Mouse (Mus musculus) megakaryocyte-erythroid progenitor cell, adult 5-6 weeks (primary cell): ENCODE data around the gene Olfr735. TPM values are rescaled to one million over a fixed set of nuclear protein-coding genes. Genes with fewer than 3 reads are reported as not detected.

Source experiments
- ATAC-seq: replicated peaks from 2 replicates; pipeline ENCODE4 v1.8.0; 2016; ENCODE audit warnings: mild to moderate bottlenecking, inconsistent platforms; ENCODE audit not compliant: severe bottlenecking, poor library complexity, low FRiP score, low TSS enrichment
- total RNA-seq, 2 experiments: library from RNA; stranded (forward) in 1 of 2; stranded (reverse) in 1 of 2; fragments of 200-1000, 215-1000 nt in 1 of 2; fragments of >200 nt in 1 of 2; fragmentation: Nextera tagmentation in 1 of 2; gene quantifications; 2 replicates each; pipeline ENCODE4 v1.2.3; 2014 to 2017

Olfr735 gene
- total RNA-seq (2014; fragmentation: Nextera tagmentation) = not detected in 2 replicates
- not detected in 2 replicates for total RNA-seq (2017)

- no peak for ATAC-seq
Observed at GRCm38 (mm10) chr14:50348796-50349195, at the start of gene Olfr735. Gene Olfr735 (minus strand): TSS chr14:50348872.

- ATAC-seq = no peak
Observed at GRCm38 (mm10) chr14:50380863-50381262, 32.2 kb upstream of the Olfr735 start, which contains the start of gene Olfr736. Gene Olfr736 (plus strand): TSS chr14:50381163.

DNA sequence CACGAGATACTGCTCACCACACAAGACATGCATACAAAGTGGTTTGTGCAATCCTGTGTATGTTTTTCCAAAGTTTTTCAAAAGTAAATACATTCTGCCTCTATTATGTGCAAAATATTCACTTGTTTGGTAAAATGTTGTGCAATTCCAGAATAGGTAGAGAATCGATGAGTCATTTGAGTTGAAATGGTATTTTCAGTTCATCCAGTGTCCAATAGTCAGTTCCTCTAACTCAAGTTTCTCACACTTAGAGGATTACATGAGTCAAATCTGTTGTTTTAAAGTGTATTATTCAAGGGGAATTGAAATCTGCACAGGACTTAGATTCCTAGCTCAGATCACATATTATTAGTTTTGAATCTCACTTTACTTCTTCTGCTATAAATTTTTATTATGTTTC is 14.9 kb upstream of the Olfr735 start:
- no peak for ATAC-seq

DNA sequence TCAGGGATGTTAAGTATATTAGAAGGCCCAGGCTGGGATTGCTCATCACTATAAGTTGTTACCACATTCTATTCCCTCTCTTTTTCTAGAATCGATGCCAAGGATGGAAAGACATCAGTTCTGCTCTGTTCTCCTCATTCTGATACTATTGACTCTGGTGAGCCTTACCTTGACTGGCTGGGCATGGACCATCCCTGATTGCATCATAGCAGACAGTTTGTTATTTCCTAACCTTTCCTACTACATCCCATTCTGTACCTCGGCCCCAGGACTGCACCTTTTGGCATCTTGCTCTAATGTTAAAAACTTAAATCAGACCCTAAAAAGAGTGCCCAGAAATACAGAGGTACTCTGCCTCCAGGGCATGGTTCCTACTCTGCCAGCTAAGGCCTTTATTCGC is 11.8 kb upstream of the Olfr735 start:
- ATAC-seq = no peak

GRCm38 (mm10) chr14:50357593-50357992 is 8.9 kb upstream of the Olfr735 start, which contains the start of gene Tlr11:
Gene Tlr11 (plus strand): TSS chr14:50357914.
- ATAC-seq = no peak

GRCm38 (mm10) chr14:50356725-50357124 is 8.1 kb upstream of the Olfr735 start:
- no peak for ATAC-seq

GRCm38 (mm10) chr14:50352438-50352837 is 3.8 kb upstream of the Olfr735 start:
- ATAC-seq = no peak

DNA sequence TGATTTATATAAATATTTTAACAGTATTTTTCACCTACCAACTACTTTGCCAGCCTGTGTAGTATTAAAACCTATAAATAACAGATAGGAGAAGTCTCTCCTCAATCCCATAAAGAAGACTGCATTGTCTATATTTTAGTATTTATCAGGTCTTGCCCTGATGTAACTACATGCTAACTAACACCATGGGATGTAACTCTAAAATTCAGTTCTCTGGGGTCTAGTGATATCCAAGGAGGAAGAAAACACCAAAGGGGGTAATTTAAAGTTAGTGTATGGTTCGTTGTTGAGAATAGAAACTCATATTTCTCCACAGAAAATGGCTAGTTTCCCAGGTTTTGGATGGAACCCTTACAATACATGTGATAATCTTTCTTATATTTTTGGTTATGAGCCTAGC is 22.0 kb downstream of the Olfr735 start, which contains the start of gene Olfr734:
Olfr734 (minus strand) TSS at position 101 of the 400 bp plus-strand sequence.
- ATAC-seq = no peak

- no peak for ATAC-seq
Observed at GRCm38 (mm10) chr14:50301422-50301821, 47.2 kb downstream of the Olfr735 start, which contains the start of gene Olfr733. Gene Olfr733 (minus strand): TSS chr14:50301522.

Other genes with a start within 250 kb of the Olfr735 start
- not detected in 2 replicates for gene Olfr727, start 225.7 kb downstream of the Olfr735 start, total RNA-seq (2014; fragmentation: Nextera tagmentation)
- gene Olfr727, start 225.7 kb downstream of the Olfr735 start, total RNA-seq (2017) = not detected in 2 replicates
- gene Olfr728, start 206.2 kb downstream of the Olfr735 start, total RNA-seq (2014; fragmentation: Nextera tagmentation) = not detected in 2 replicates
- not detected in 2 replicates for gene Olfr728, start 206.2 kb downstream of the Olfr735 start, total RNA-seq (2017)
- not detected in 2 replicates for gene Olfr729, start 196.0 kb downstream of the Olfr735 start, total RNA-seq (2014; fragmentation: Nextera tagmentation)
- gene Olfr729, start 196.0 kb downstream of the Olfr735 start, total RNA-seq (2017) = not detected in 2 replicates
- not detected in 2 replicates for gene Olfr730, start 160.7 kb downstream of the Olfr735 start, total RNA-seq (2014; fragmentation: Nextera tagmentation)
- gene Olfr730, start 160.7 kb downstream of the Olfr735 start, total RNA-seq (2017) = not detected in 2 replicates
- not detected in 2 replicates for gene Olfr731, start 107.0 kb downstream of the Olfr735 start, total RNA-seq (2014; fragmentation: Nextera tagmentation)
- gene Olfr731, start 107.0 kb downstream of the Olfr735 start, total RNA-seq (2017) = not detected in 2 replicates
- not detected in 2 replicates for gene Olfr732, start 64.7 kb downstream of the Olfr735 start, total RNA-seq (2014; fragmentation: Nextera tagmentation)
- gene Olfr732, start 64.7 kb downstream of the Olfr735 start, total RNA-seq (2017) = not detected in 2 replicates
- gene Olfr733, start 47.4 kb downstream of the Olfr735 start, total RNA-seq (2014; fragmentation: Nextera tagmentation) = not detected in 2 replicates
- not detected in 2 replicates for gene Olfr733, start 47.4 kb downstream of the Olfr735 start, total RNA-seq (2017)
- not detected in 2 replicates for gene Olfr734, start 22.1 kb downstream of the Olfr735 start, total RNA-seq (2014; fragmentation: Nextera tagmentation)
- gene Olfr734, start 22.1 kb downstream of the Olfr735 start, total RNA-seq (2017) = not detected in 2 replicates
- gene Tlr11, start 9.0 kb upstream of the Olfr735 start, total RNA-seq (2014; fragmentation: Nextera tagmentation) = not detected in 2 replicates
- gene Tlr11, start 9.0 kb upstream of the Olfr735 start, total RNA-seq (2017) = 0.11 TPM in 1 of 2 replicates, not detected in the other
- gene Olfr736, start 32.3 kb upstream of the Olfr735 start, total RNA-seq (2014; fragmentation: Nextera tagmentation) = not detected in 2 replicates
- gene Olfr736, start 32.3 kb upstream of the Olfr735 start, total RNA-seq (2017) = not detected in 2 replicates
- not detected in 2 replicates for gene Olfr738, start 58.7 kb upstream of the Olfr735 start, total RNA-seq (2014; fragmentation: Nextera tagmentation)
- gene Olfr738, start 58.7 kb upstream of the Olfr735 start, total RNA-seq (2017) = not detected in 2 replicates
- not detected in 2 replicates for gene Olfr739, start 69.8 kb upstream of the Olfr735 start, total RNA-seq (2014; fragmentation: Nextera tagmentation)
- not detected in 2 replicates for gene Olfr739, start 69.8 kb upstream of the Olfr735 start, total RNA-seq (2017)
- not detected in 2 replicates for gene Olfr740, start 96.7 kb upstream of the Olfr735 start, total RNA-seq (2014; fragmentation: Nextera tagmentation)
- gene Olfr740, start 96.7 kb upstream of the Olfr735 start, total RNA-seq (2017) = not detected in 2 replicates
- gene Olfr741, start 123.9 kb upstream of the Olfr735 start, total RNA-seq (2014; fragmentation: Nextera tagmentation) = not detected in 2 replicates
- not detected in 2 replicates for gene Olfr741, start 123.9 kb upstream of the Olfr735 start, total RNA-seq (2017)
- gene Olfr742, start 154.7 kb upstream of the Olfr735 start, total RNA-seq (2014; fragmentation: Nextera tagmentation) = not detected in 2 replicates
- gene Olfr742, start 154.7 kb upstream of the Olfr735 start, total RNA-seq (2017) = not detected in 2 replicates
- gene Olfr743, start 173.0 kb upstream of the Olfr735 start, total RNA-seq (2014; fragmentation: Nextera tagmentation) = not detected in 2 replicates
- not detected in 2 replicates for gene Olfr743, start 173.0 kb upstream of the Olfr735 start, total RNA-seq (2017)